Mouse (Mus musculus) stomach, postnatal 0 days (tissue): ENCODE results near the gene Lrrc41. TPM values are rescaled to one million over a fixed set of nuclear protein-coding genes. Genes with fewer than 3 reads are reported as not detected.

Experiments used
- ATAC-seq: fragments of 200-750 bp; cut with Nextera tagmentation; 2 replicates; pipeline ENCODE4 v1.8.0; 2017; ENCODE audit not compliant: low FRiP score, low TSS enrichment
- DNase-seq: peaks from one replicate; pipeline ENCODE4 v3.0.0-alpha.2; 2016; ENCODE audit warnings: low spot score
- H3K27ac ChIP-seq: fragments of 300-500 bp; sonication (generic); replicated peaks from 2 replicates; pipeline ENCODE4 v1.5.1; 2014; ENCODE audit warnings: mild to moderate bottlenecking, control low read depth
- H3K27me3 ChIP-seq: fragments of 300-500 bp; sonication (generic); 2 replicates; pipeline ENCODE4 v1.6.1; 2014; ENCODE audit warnings: low read length; ENCODE audit not compliant: control insufficient read depth, insufficient read depth
- H3K36me3 ChIP-seq: fragments of 300-500 bp; sonication (generic); 2 replicates; pipeline ENCODE4 v1.6.1; 2014; ENCODE audit warnings: low read length, mixed read lengths; ENCODE audit not compliant: control insufficient read depth, insufficient read depth
- H3K4me1 ChIP-seq: fragments of 300-500 bp; sonication (generic); replicated peaks from 2 replicates; pipeline ENCODE4 v1.6.1; 2014; ENCODE audit warnings: antibody characterized with exemption; ENCODE audit not compliant: control insufficient read depth, insufficient read depth
- H3K4me2 ChIP-seq: fragments of 300-500 bp; sonication (generic); replicated peaks from 2 replicates; pipeline ENCODE4 v1.6.1; 2014; ENCODE audit warnings: low read depth, mild to moderate bottlenecking, control low read depth, moderate library complexity
- H3K4me3 ChIP-seq: fragments of 300-500 bp; sonication (generic); 2 replicates; pipeline ENCODE4 v1.5.1; 2014; ENCODE audit warnings: low read depth, low read length, control low read depth
- H3K9ac ChIP-seq: fragments of 300-500 bp; sonication (generic); 2 replicates; pipeline ENCODE4 v1.6.1; 2014; ENCODE audit warnings: mild to moderate bottlenecking, low read length, control low read depth, mixed read lengths
- H3K9me3 ChIP-seq: fragments of 300-500 bp; sonication (generic); 2 replicates; pipeline ENCODE4 v1.6.1; 2016; ENCODE audit warnings: low read length; ENCODE audit not compliant: control insufficient read depth
- CTCF ChIP-seq: IDR thresholded peaks from 2 replicates; pipeline ENCODE4 v1.5.1; 2016; ENCODE audit warnings: antibody characterized with exemption, low read depth, mild to moderate bottlenecking, moderate library complexity
- EP300 ChIP-seq: optimal IDR thresholded peaks from 2 replicates; pipeline ENCODE3; 2016; ENCODE audit warnings: antibody characterized with exemption
- WGBS: fragments of 180-500 bp; shearing (Covaris S2); extraction: QIAGEN DNeasy Blood & Tissue Kit; methylation state at CpG from one replicate; pipeline ENCODE4 v1.1.7; 2014; 5-methylcytosine and 5-hydroxymethylcytosine counted together
- polyA plus RNA-seq: library from polyadenylated mRNA; unstranded; fragments of >200 nt; fragmentation: Nextera tagmentation; extraction: Ambion mirVana; gene quantifications from 2 replicates; pipeline ENCODE4 v1.2.1, GENCODE M21; 2015

Gene Lrrc41
- polyA plus RNA-seq, 1 experiment from 2014 or later = 37.4 TPM

GRCm38 (mm10) chr4:116047681-116048080 is 27.4 kb upstream of the Lrrc41 start:
- H3K36me3 ChIP-seq = 0 out of 2 replicates have a peak, but pooled peaks cover 3% of the 10 kb centered on the region
- no peaks in the 10 kb centered on the region for H3K9me3 ChIP-seq
- no peak for ATAC-seq
- H3K4me2 ChIP-seq = no peak overlapping the region
- no peak overlapping the region for H3K9ac ChIP-seq
- no peaks in the 10 kb centered on the region for H3K27me3 ChIP-seq
- DNase-seq = no peak
- no peak for TF ChIP-seq EP300
- no peak for TF ChIP-seq CTCF
- WGBS = 71% methylated on average over 1 of the region's 1 CpGs
- no peaks in the 10 kb centered on the region for H3K4me1 ChIP-seq
- no peak overlapping the region for H3K27ac ChIP-seq
- H3K4me3 ChIP-seq = no peak overlapping the region

GRCm38 (mm10) chr4:116048130-116048920 is 26.7 kb upstream of the Lrrc41 start:
- H3K9ac ChIP-seq = no peak overlapping the region

GRCm38 (mm10) chr4:116049211-116049610 is 25.9 kb upstream of the Lrrc41 start:
- Histone ChIP-seq H3K9ac (no peak overlapping the region), H3K4me3 (no peak overlapping the region), H3K27me3 (no peaks in the 10 kb centered on the region), H3K36me3 (no peaks in the 10 kb centered on the region), H3K9me3 (no peaks in the 10 kb centered on the region), H3K4me1 (no peaks in the 10 kb centered on the region), H3K27ac (no peak overlapping the region), H3K4me2 (no peak overlapping the region)
- no peak for ATAC-seq
- 52% methylated on average over 3 of the region's 3 CpGs for WGBS
- TF ChIP-seq EP300 (no peak), CTCF (no peak)
- DNase-seq = no peak

More at GRCm38 (mm10) chr4:116048130-116048920, 26.7 kb upstream of the Lrrc41 start:
- no peaks in the 10 kb centered on the region for H3K9me3 ChIP-seq
- no peaks in the 10 kb centered on the region for H3K4me1 ChIP-seq
- no peak overlapping the region for H3K4me2 ChIP-seq
- no peak overlapping the region for H3K4me3 ChIP-seq
- WGBS = 50% methylated on average over 7 of the region's 7 CpGs
- ATAC-seq = peak; percentile 57
- H3K27me3 ChIP-seq = no peaks in the 10 kb centered on the region
- no peak overlapping the region for H3K27ac ChIP-seq
- H3K36me3 ChIP-seq = 0 out of 2 replicates have a peak, but pooled peaks cover 3% of the 10 kb centered on the region
- DNase-seq = peak; percentile 27
- TF ChIP-seq CTCF (no peak), EP300 (no peak)

- DNase-seq = peak; percentile 44
- H3K4me1 ChIP-seq = no peaks in the 10 kb centered on the region
- TF ChIP-seq CTCF (peak; percentile 62), EP300 (no peak)
These were observed 22.4 kb upstream of the Lrrc41 start for GRCm38 (mm10) chr4:116052526-116053293.

GRCm38 (mm10) chr4:116053399-116053961 is 21.6 kb upstream of the Lrrc41 start, which contains the start of gene Nsun4:
Nsun4 (minus strand) TSS chr4:116053876.
- Histone ChIP-seq H3K4me1 (no peaks in the 10 kb centered on the region), H3K27me3 (no peaks in the 10 kb centered on the region), H3K9me3 (no peaks in the 10 kb centered on the region), H3K4me2 (peak within 1 kb of the TSS; percentile 84), H3K4me3 (peak within 1 kb of the TSS; percentile 59), H3K27ac (peak within 1 kb of the TSS; percentile 94), H3K9ac (peak within 1 kb of the TSS; percentile 59), H3K36me3 (no peaks in the 10 kb centered on the region)
- TF ChIP-seq CTCF (no peak; the same call in 1 of the 2 replicates), EP300 (no peak)
- ATAC-seq (peak; percentile 96), DNase-seq (peak; percentile 92)
- under 1% methylated on average over 35 of the region's 35 CpGs for WGBS

More at GRCm38 (mm10) chr4:116052526-116053293, 22.4 kb upstream of the Lrrc41 start:
- H3K36me3 ChIP-seq = no peaks in the 10 kb centered on the region
- peak overlapping the region; percentile 94 for H3K27ac ChIP-seq
- WGBS = 7% methylated on average over 21 of the region's 22 CpGs
- peak overlapping the region; percentile 59 for H3K4me3 ChIP-seq
- H3K9me3 ChIP-seq = no peaks in the 10 kb centered on the region
- H3K9ac ChIP-seq = peak overlapping the region; percentile 59
- peak overlapping the region; percentile 84 for H3K4me2 ChIP-seq
- peak; percentile 36 for ATAC-seq
- H3K27me3 ChIP-seq = no peaks in the 10 kb centered on the region
